In genomic region chr2:127225261-127225660, GRCm38 (mm10) we compare ENCODE assay signal across 27 mouse cellular contexts. TPM values are rescaled to one million over a fixed set of nuclear protein-coding genes. Genes with fewer than 3 reads are reported as not detected.
DNase-seq lines count a peak whose midpoint lies in the region; ATAC-seq and TF ChIP-seq lines count a peak whose summit lies in the region.
"Had no signal": no experiment of that assay in that cellular context is flagged by ENCODE, and none has a peak within 500 bp of the region (broad histone marks: within the 10 kb centered on the region; RNA-seq: fewer than 3 reads in every experiment).

No protein-coding gene starts in this region.

- 97% methylated on average over 3 of the region's 3 CpGs for WGBS in kidney, postnatal 0 days
- 98% methylated on average over 3 of the region's 3 CpGs for WGBS in midbrain, postnatal 0 days
- WGBS in midbrain, embryonic 15.5 days, result 96% methylated on average over 3 of the region's 3 CpGs

- no peak overlapping the region for H3K27ac ChIP-seq in kidney, postnatal 0 days
- H3K27ac ChIP-seq in midbrain, postnatal 0 days (ENCODE audit: low read depth, low read length), result no peak overlapping the region
- H3K27ac ChIP-seq in midbrain, embryonic 15.5 days, result no peak overlapping the region
- H3K27ac ChIP-seq: embryonic facial prominence, embryonic 15.5 days; forebrain, embryonic 10.5 days; forebrain, embryonic 15.5 days; heart, embryonic 15.5 days; hindbrain, embryonic 13.5 days; hindbrain, postnatal 0 days had no signal

- no peaks in the 10 kb centered on the region for H3K4me1 ChIP-seq in kidney, postnatal 0 days (replicated peaks; ENCODE audit: insufficient read depth, low read length)
- no peaks in the 10 kb centered on the region for H3K4me1 ChIP-seq in midbrain, postnatal 0 days (ENCODE audit: insufficient read depth, low read length)
- H3K4me1 ChIP-seq in midbrain, embryonic 15.5 days, result no peaks in the 10 kb centered on the region
- H3K4me1 ChIP-seq: embryonic facial prominence, embryonic 15.5 days; forebrain, embryonic 10.5 days; forebrain, embryonic 15.5 days; heart, embryonic 15.5 days; hindbrain, embryonic 13.5 days had no signal

- ATAC-seq in kidney, postnatal 0 days (replicated peaks; ENCODE audit: low FRiP score, low read depth), result no peak
- ATAC-seq in midbrain, postnatal 0 days (ENCODE audit: low FRiP score), result no peak
- no peak for ATAC-seq in midbrain, embryonic 15.5 days (replicated peaks)
- ATAC-seq: forebrain, embryonic 15.5 days; hindbrain, postnatal 0 days; Patski had no signal

- H3K27me3 ChIP-seq in kidney, postnatal 0 days (ENCODE audit: insufficient read depth, low read length), result no peaks in the 10 kb centered on the region
- H3K27me3 ChIP-seq in midbrain, postnatal 0 days (ENCODE audit: insufficient read depth, low read length), result no peaks in the 10 kb centered on the region
- H3K27me3 ChIP-seq in midbrain, embryonic 15.5 days (replicated peaks), result no peaks in the 10 kb centered on the region
- H3K27me3 ChIP-seq: CH12.LX; embryonic facial prominence, embryonic 15.5 days; forebrain, embryonic 15.5 days; heart, embryonic 15.5 days; hindbrain, embryonic 13.5 days; Patski had no signal

- H3K4me3 ChIP-seq in kidney, postnatal 0 days (replicated peaks; ENCODE audit: low read depth, low read length), result no peak overlapping the region
- H3K4me3 ChIP-seq in midbrain, postnatal 0 days (ENCODE audit: low read depth, low read length), result no peak overlapping the region
- H3K4me3 ChIP-seq in midbrain, embryonic 15.5 days, result no peak overlapping the region
- H3K4me3 ChIP-seq: embryonic facial prominence, embryonic 15.5 days; erythroblast, embryonic 14.5 days; forebrain, embryonic 10.5 days; forebrain, embryonic 15.5 days; heart, embryonic 15.5 days; hindbrain, embryonic 13.5 days had no signal

- no peak overlapping the region for H3K9ac ChIP-seq in kidney, postnatal 0 days (ENCODE audit: low read depth, low read length)
- no peak overlapping the region for H3K9ac ChIP-seq in midbrain, postnatal 0 days (replicated peaks; ENCODE audit: low read length, poor library complexity, severe bottlenecking)
- H3K9ac ChIP-seq in midbrain, embryonic 15.5 days, result no peak overlapping the region
- H3K9ac ChIP-seq: embryonic facial prominence, embryonic 15.5 days; forebrain, embryonic 15.5 days; heart, embryonic 15.5 days; hindbrain, embryonic 13.5 days had no signal

- H3K9me3 ChIP-seq in kidney, postnatal 0 days (replicated peaks; ENCODE audit: low read length), result no peaks in the 10 kb centered on the region
- H3K9me3 ChIP-seq in midbrain, postnatal 0 days (ENCODE audit: low read length), result no peaks in the 10 kb centered on the region
- H3K9me3 ChIP-seq in midbrain, embryonic 15.5 days, result no peaks in the 10 kb centered on the region
- H3K9me3 ChIP-seq: embryonic facial prominence, embryonic 15.5 days; forebrain, embryonic 15.5 days; G1E; heart, embryonic 15.5 days; hindbrain, embryonic 13.5 days had no signal

- no peak overlapping the region for H3K4me2 ChIP-seq in kidney, postnatal 0 days (ENCODE audit: low read length)
- H3K4me2 ChIP-seq in midbrain, postnatal 0 days (ENCODE audit: low read depth, low read length, poor library complexity, severe bottlenecking), result no peak overlapping the region
- H3K4me2 ChIP-seq in midbrain, embryonic 15.5 days, result no peak overlapping the region
- H3K4me2 ChIP-seq: embryonic facial prominence, embryonic 15.5 days; forebrain, embryonic 15.5 days; heart, embryonic 11.5 days; heart, embryonic 15.5 days; hindbrain, embryonic 13.5 days had no signal

- DNase-seq in kidney, postnatal 0 days (ENCODE audit: low spot score), result no peak
- no peak for DNase-seq in kidney, postnatal 36 days
- no peak for DNase-seq in midbrain, postnatal 0 days (ENCODE audit: low spot score)
- peak; percentile 64 for DNase-seq in R1 (ENCODE audit: low read depth, low spot score)
- no peak for DNase-seq in layer of hippocampus, adult 11-12 months (ENCODE audit: low spot score)
- no peak for DNase-seq in gastrocnemius, postnatal 36 days
- DNase-seq in thymus, postnatal 0 days (ENCODE audit: low spot score), result no peak
- DNase-seq: adrenal gland, adult 8-10 months; adrenal gland, postnatal 36 days; cerebellum, adult 11 months; cerebellum, adult 8-10 months; cerebellum, postnatal 14 days; embryo, embryonic 11 days; heart, adult 18-20 months; heart, postnatal 14 days had no signal

- TF ChIP-seq CTCF in kidney, postnatal 0 days (IDR thresholded peaks at IDR 0.05; ENCODE audit: low read depth), result peak; percentile 20; the same call in 1 of the 2 replicates
- peak; percentile 13; the same call in 1 of the 2 replicates for TF ChIP-seq CTCF in midbrain, postnatal 0 days (IDR thresholded peaks at IDR 0.05)

- H3K36me3 ChIP-seq in kidney, postnatal 0 days (ENCODE audit: insufficient read depth, low read length), result peaks cover 88% of the 10 kb centered on the region
- peaks cover 82% of the 10 kb centered on the region for H3K36me3 ChIP-seq in midbrain, postnatal 0 days (ENCODE audit: insufficient read depth, low read length)
- peaks cover 91% of the 10 kb centered on the region for H3K36me3 ChIP-seq in midbrain, embryonic 15.5 days (replicated peaks)

- intact Hi-C loops in gastrocnemius, postnatal 36 days (cut with DNase I), result no loop called here

RNA-seq across cellular contexts. Expression of gene Snrnp200, which starts 17.1 kb away (rescaled TPM):
- polyA plus RNA-seq in kidney, postnatal 0 days (2015; fragmentation: Nextera tagmentation; extraction: Ambion mirVana), result 37.0 TPM in 2 replicates
- total RNA-seq in midbrain, postnatal 0 days (2014; rRNA removed), result 95.1 and 106 TPM in 2 replicates
- 32.5 and 32.9 TPM in 2 replicates for polyA plus RNA-seq in midbrain, postnatal 0 days (2015; fragmentation: Nextera tagmentation; extraction: Ambion mirVana)
- polyA plus RNA-seq in midbrain, embryonic 15.5 days (2015; fragmentation: Nextera tagmentation; extraction: Ambion mirVana), result 58.1 and 58.8 TPM in 2 replicates
- 10 to 100 TPM; 33.0 to 39.4 TPM for total RNA-seq in gastrocnemius, postnatal 36 days (2021)
- 37.7 and 43.2 TPM in 2 replicates for polyA plus RNA-seq in thymus, postnatal 0 days (2015; fragmentation: Nextera tagmentation; extraction: Ambion mirVana)

RNA-seq across cellular contexts. Expression of gene 1810024B03Rik, which starts 17.2 kb away (rescaled TPM):
- 2.9 and 3.6 TPM in 2 replicates for polyA plus RNA-seq in kidney, postnatal 0 days (2015; fragmentation: Nextera tagmentation; extraction: Ambion mirVana)
- total RNA-seq in midbrain, postnatal 0 days (2014; rRNA removed), result 0.66 TPM in 1 of 2 replicates, not detected in the other
- polyA plus RNA-seq in midbrain, postnatal 0 days (2015; fragmentation: Nextera tagmentation; extraction: Ambion mirVana), result 0.96 and 1.2 TPM in 2 replicates
- polyA plus RNA-seq in midbrain, embryonic 15.5 days (2015; fragmentation: Nextera tagmentation; extraction: Ambion mirVana), result 1.0 TPM in 2 replicates
- under 1 TPM; 0.46 to 0.89 TPM for total RNA-seq in gastrocnemius, postnatal 36 days (2021)
- 2.4 and 2.8 TPM in 2 replicates for polyA plus RNA-seq in thymus, postnatal 0 days (2015; fragmentation: Nextera tagmentation; extraction: Ambion mirVana)
- polyA plus RNA-seq: erythroblast, embryonic 14.5 days had no signal

RNA-seq across cellular contexts. Expression of gene Ciao1, which starts 22.4 kb away (rescaled TPM):
- 67.8 and 70.4 TPM in 2 replicates for polyA plus RNA-seq in kidney, postnatal 0 days (2015; fragmentation: Nextera tagmentation; extraction: Ambion mirVana)
- 27.5 and 33.9 TPM in 2 replicates for total RNA-seq in midbrain, postnatal 0 days (2014; rRNA removed)
- polyA plus RNA-seq in midbrain, postnatal 0 days (2015; fragmentation: Nextera tagmentation; extraction: Ambion mirVana), result 23.9 and 29.8 TPM in 2 replicates
- polyA plus RNA-seq in midbrain, embryonic 15.5 days (2015; fragmentation: Nextera tagmentation; extraction: Ambion mirVana), result 56.9 and 62.6 TPM in 2 replicates
- total RNA-seq in gastrocnemius, postnatal 36 days (2021), result 10 to 100 TPM; 48.6 to 51.0 TPM
- polyA plus RNA-seq in thymus, postnatal 0 days (2015; fragmentation: Nextera tagmentation; extraction: Ambion mirVana), result 86.2 and 91.2 TPM in 2 replicates

RNA-seq across cellular contexts. Expression of gene Tmem127, which starts 22.4 kb away (rescaled TPM):
- polyA plus RNA-seq in kidney, postnatal 0 days (2015; fragmentation: Nextera tagmentation; extraction: Ambion mirVana), result 35.4 and 35.7 TPM in 2 replicates
- 108 and 131 TPM in 2 replicates for total RNA-seq in midbrain, postnatal 0 days (2014; rRNA removed)
- 74.0 and 75.5 TPM in 2 replicates for polyA plus RNA-seq in midbrain, postnatal 0 days (2015; fragmentation: Nextera tagmentation; extraction: Ambion mirVana)
- polyA plus RNA-seq in midbrain, embryonic 15.5 days (2015; fragmentation: Nextera tagmentation; extraction: Ambion mirVana), result 55.2 and 57.2 TPM in 2 replicates
- total RNA-seq in gastrocnemius, postnatal 36 days (2021), result 10 to 100 TPM; 21.0 TPM
- polyA plus RNA-seq in thymus, postnatal 0 days (2015; fragmentation: Nextera tagmentation; extraction: Ambion mirVana), result 30.7 and 34.2 TPM in 2 replicates

RNA-seq across cellular contexts. Expression of gene Stard7, which starts 44.8 kb away (rescaled TPM):
- 83.4 and 86.5 TPM in 2 replicates for polyA plus RNA-seq in kidney, postnatal 0 days (2015; fragmentation: Nextera tagmentation; extraction: Ambion mirVana)
- 151 and 167 TPM in 2 replicates for total RNA-seq in midbrain, postnatal 0 days (2014; rRNA removed)
- 100 and 104 TPM in 2 replicates for polyA plus RNA-seq in midbrain, postnatal 0 days (2015; fragmentation: Nextera tagmentation; extraction: Ambion mirVana)
- 90.8 and 94.4 TPM in 2 replicates for polyA plus RNA-seq in midbrain, embryonic 15.5 days (2015; fragmentation: Nextera tagmentation; extraction: Ambion mirVana)
- total RNA-seq in gastrocnemius, postnatal 36 days (2021), result 100 to 1,000 TPM in 1 of 2 experiments, 10 to 100 TPM in 1; 89.2 to 110 TPM
- 56.7 and 61.8 TPM in 2 replicates for polyA plus RNA-seq in thymus, postnatal 0 days (2015; fragmentation: Nextera tagmentation; extraction: Ambion mirVana)
